Mouse (Mus musculus) large intestine, adult 2 months (tissue): ENCODE data around the gene Gbp8. TPM values are rescaled to one million over a fixed set of nuclear protein-coding genes. Genes with fewer than 3 reads are reported as not detected.
"Not testable (repeated sequence)": the region's sequence is repeated elsewhere in the genome, so short reads cannot be mapped to it uniquely, and the experiment has no call there.

ENCODE experiments used
- DNase-seq: peaks from one replicate; pipeline ENCODE4 v3.0.0-alpha.2; 2012; ENCODE audit warnings: low read depth, low spot score
- WGBS: fragments of 180-500 bp; shearing (Covaris S2); methylation state at CpG from one replicate; pipeline ENCODE4 v1.1.7; 2018; 5-methylcytosine and 5-hydroxymethylcytosine counted together
- polyA plus RNA-seq: library from polyadenylated mRNA; depleted of rRNA; stranded (reverse); fragments of >200 nt; gene quantifications from 2 replicates; pipeline ENCODE4 v1.2.3, GENCODE M21; 2012; rRNA removed

Gbp8 gene
- 5.9 and 7.0 TPM in 2 replicates for polyA plus RNA-seq

GRCm38 (mm10) chr5:105139409-105140088 lies at the start of gene Gbp8, which contains the start of the genes Gbp9 and Gbp4:
Gene Gbp8 (minus strand): TSS chr5:105139540.
Gene Gbp9 (minus strand): TSS chr5:105139539.
Gene Gbp4 (minus strand): TSS chr5:105139586.
- 5% methylated on average over 2 of the region's 2 CpGs for WGBS
- not testable (repeated sequence) for DNase-seq

DNA sequence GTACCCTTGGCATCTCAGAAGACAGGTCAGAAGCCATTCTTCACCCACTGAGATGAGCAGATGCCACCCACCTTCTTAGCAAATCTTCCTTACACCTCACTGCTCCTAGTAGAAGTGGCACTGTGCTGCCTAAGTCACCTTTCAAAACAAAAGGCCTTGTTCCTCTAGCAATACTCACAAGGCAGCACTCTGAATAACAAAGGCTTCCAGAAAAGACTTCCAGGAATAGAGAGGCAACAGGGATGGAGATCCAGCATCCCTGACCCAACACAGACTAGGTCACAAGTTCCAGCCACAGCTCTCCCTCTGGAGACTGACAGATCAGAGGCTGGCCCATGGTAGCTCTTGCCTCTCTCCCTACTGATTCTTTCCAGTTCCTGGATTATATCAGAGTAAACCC lies 42.1 kb upstream of the Gbp8 start:
- DNase-seq: no peak

- no peak for DNase-seq
- 79% methylated on average over 5 of the region's 5 CpGs for WGBS
Observed at GRCm38 (mm10) chr5:105156582-105156981, 17.2 kb upstream of the Gbp8 start.

- no peak for DNase-seq
Observed at GRCm38 (mm10) chr5:105154049-105154448, 14.7 kb upstream of the Gbp8 start.

- 43% methylated on average over 2 of the region's 2 CpGs for WGBS
- not testable (repeated sequence) for DNase-seq
Observed at GRCm38 (mm10) chr5:105148062-105148461, 8.7 kb upstream of the Gbp8 start.

DNA sequence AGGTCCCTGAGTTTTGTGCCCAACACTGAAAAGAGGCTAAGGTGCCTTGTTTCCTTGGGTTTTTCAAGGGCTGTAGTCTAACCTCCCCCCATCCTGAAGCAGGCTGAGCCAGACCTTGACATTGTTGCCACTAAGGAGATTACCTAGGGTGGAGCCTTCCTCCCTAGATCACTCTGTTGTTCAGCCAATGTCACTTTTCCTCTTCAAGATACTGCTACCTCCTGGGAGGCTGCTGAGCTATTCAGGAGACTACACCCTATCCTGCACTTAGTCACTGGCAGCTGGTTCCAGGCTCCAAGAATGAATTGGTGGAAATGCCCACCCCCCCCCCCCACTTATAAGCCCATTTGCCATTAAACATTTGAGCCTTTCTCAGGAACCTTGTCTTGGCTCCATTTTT lies 7.1 kb upstream of the Gbp8 start:
- DNase-seq: no peak

GRCm38 (mm10) chr5:105145731-105146130 lies 6.4 kb upstream of the Gbp8 start:
- 36% methylated on average over 3 of the region's 3 CpGs for WGBS
- not testable (repeated sequence) for DNase-seq

GRCm38 (mm10) chr5:105140089-105140810 lies 910 bp upstream of the Gbp8 start:
- DNase-seq: not testable (repeated sequence)
- WGBS: 64% methylated on average over 2 of the region's 2 CpGs

GRCm38 (mm10) chr5:105138906-105139305 lies 434 bp downstream of the Gbp8 start:
- DNase-seq: no peak

GRCm38 (mm10) chr5:105136706-105137304 lies 2.5 kb downstream of the Gbp8 start:
- WGBS: 90% methylated on average over 3 of the region's 3 CpGs
- not testable (repeated sequence) for DNase-seq

More at GRCm38 (mm10) chr5:105138906-105139305, 434 bp downstream of the Gbp8 start:
- 76% methylated on average over 1 of the region's 1 CpGs for WGBS

- not testable (repeated sequence) for DNase-seq
- 80% methylated on average over 6 of the region's 6 CpGs for WGBS
Observed at GRCm38 (mm10) chr5:105121731-105122130, 17.6 kb downstream of the Gbp8 start.

- 72% methylated on average over 2 of the region's 2 CpGs for WGBS
- DNase-seq: no peak
Observed at GRCm38 (mm10) chr5:105115740-105116139, 23.6 kb downstream of the Gbp8 start.

GRCm38 (mm10) chr5:105114696-105115095 lies 24.6 kb downstream of the Gbp8 start:
- no peak for DNase-seq
- 84% methylated on average over 2 of the region's 2 CpGs for WGBS

DNA sequence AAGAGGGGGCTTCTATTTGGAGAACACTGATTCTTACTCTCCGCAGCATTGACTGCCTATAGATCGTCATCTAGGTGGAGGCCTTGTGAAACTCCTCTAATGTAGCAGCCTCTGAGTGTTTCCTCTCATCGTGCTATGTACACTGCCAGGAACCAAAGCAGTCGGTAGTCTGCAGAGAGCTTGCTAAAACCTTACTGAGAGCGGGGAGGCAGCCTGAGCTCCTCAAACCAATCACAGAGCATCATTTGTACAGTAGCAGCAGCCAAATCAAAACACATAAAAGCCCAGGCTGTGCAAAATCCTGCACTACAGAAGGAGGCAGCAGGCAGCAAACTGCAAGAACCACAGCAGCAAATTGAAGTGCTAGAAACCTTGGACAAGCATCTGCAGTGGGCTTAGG lies 25.7 kb downstream of the Gbp8 start:
- 92% methylated on average over 5 of the region's 5 CpGs for WGBS
- no peak for DNase-seq

DNA sequence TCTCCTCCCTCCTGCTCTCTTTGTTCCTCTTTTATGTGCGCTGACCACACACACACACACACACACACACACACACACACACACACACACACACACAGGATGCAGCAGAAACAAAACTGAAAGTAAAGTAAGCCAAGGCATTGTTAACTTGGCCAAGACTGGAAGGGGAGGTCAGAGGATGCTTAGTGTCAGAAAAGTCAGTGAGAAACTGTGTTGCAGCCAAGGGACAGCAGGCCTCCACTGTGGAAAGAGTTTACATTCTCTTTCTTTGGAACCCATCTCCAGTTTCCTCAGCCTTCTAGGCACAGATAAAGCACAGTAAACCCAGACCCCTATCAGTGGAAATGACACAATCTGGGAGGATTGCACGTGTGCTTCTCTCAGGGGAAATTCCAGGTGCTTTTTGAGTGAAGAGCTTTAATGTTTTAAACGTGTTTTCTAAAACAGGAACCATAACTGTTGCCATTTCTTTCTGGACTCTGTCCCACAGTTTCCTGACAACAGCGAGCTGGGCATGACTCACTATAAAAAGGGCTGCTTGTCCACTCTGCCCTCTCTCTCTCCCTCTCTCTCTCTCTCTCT lies 29.0 kb downstream of the Gbp8 start:
- DNase-seq: not testable (repeated sequence)
- 2% methylated on average over 4 of the region's 4 CpGs for WGBS

- 44% methylated on average over 1 of the region's 1 CpGs for WGBS
- not testable (repeated sequence) for DNase-seq
Observed at GRCm38 (mm10) chr5:105109775-105110174, 29.6 kb downstream of the Gbp8 start.

GRCm38 (mm10) chr5:105105689-105106088 lies 33.7 kb downstream of the Gbp8 start:
- WGBS: 79% methylated on average over 2 of the region's 2 CpGs
- DNase-seq: not testable (repeated sequence)

DNA sequence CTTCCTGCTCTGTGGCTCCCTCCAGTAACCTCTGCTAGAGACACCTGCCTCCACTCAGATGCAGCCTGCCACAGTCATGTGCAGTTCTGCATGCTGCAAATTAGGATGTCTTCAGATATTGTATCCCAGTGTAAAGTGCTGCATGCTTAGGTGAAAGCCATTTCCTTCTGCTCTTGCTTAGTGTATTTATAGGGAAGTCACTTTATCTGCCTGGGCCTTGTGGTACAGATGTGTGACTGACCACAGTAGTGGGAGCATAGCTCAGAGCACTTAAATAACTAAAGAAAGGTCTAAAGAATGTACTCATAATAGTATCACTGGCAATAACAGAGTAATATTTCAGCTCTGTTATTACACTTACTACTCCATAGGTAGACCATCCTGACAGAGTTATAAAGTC lies 57.4 kb downstream of the Gbp8 start:
- no peak for DNase-seq

DNA sequence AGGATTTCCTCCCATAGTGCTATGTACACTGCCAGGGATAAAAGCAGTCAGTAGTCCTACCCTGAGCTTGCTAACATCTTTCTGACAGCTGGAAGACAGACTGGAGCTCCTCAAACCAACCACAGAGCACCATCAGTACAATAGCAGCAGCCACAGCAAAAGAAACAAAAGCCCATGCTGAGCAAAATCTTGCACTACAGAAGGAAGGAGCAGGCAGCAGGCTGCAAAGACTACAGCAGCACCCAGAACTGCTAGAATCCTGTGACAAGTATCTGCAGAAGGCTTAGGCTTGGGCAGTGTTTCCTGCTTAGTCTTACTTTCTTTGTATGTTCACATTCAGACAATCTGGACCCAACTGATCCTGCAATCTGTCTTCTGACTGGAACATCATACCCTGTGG lies 71.0 kb downstream of the Gbp8 start:
- not testable (repeated sequence) for DNase-seq

GRCm38 (mm10) chr5:105064443-105064842 lies 74.9 kb downstream of the Gbp8 start:
- WGBS: 63% methylated on average over 2 of the region's 2 CpGs
- DNase-seq: not testable (repeated sequence)
